Mouse (Mus musculus) embryonic facial prominence, embryonic 14.5 days (tissue): ENCODE results near the gene Arhgap44. TPM values are rescaled to one million over a fixed set of nuclear protein-coding genes. Genes with fewer than 3 reads are reported as not detected.

Experiments
- ATAC-seq: fragments of 200-750 bp; cut with Nextera tagmentation; 2 replicates; pipeline ENCODE4 v1.8.0; 2017; ENCODE audit warnings: low read depth, moderate number of reproducible peaks, moderate TSS enrichment
- DNase-seq: peaks from one replicate; pipeline ENCODE4 v3.0.0-alpha.2; 2015; ENCODE audit warnings: low spot score
- H3K27ac ChIP-seq: fragments of 300-500 bp; sonication (generic); replicated peaks from 2 replicates; pipeline ENCODE4 v1.5.1; 2014; ENCODE audit warnings: low read depth, mild to moderate bottlenecking, low read length, moderate library complexity
- H3K27me3 ChIP-seq: fragments of 300-500 bp; sonication (generic); replicated peaks from 2 replicates; pipeline ENCODE4 v1.6.1; 2014; ENCODE audit warnings: low read length; ENCODE audit not compliant: control insufficient read depth, insufficient read depth
- H3K36me3 ChIP-seq: fragments of 300-500 bp; sonication (generic); 2 replicates; pipeline ENCODE4 v1.6.1; 2014; ENCODE audit warnings: low read length, mixed read lengths; ENCODE audit not compliant: control insufficient read depth, insufficient read depth
- H3K4me1 ChIP-seq: fragments of 300-500 bp; sonication (generic); 2 replicates; pipeline ENCODE4 v1.6.1; 2014; ENCODE audit warnings: antibody characterized with exemption, low read length; ENCODE audit not compliant: control insufficient read depth, insufficient read depth
- H3K4me2 ChIP-seq: fragments of 300-500 bp; sonication (generic); 2 replicates; pipeline ENCODE4 v1.6.1; 2014; ENCODE audit warnings: low read depth, mild to moderate bottlenecking, low read length, moderate library complexity, mixed read lengths
- H3K4me3 ChIP-seq: fragments of 300-500 bp; sonication (generic); 2 replicates; pipeline ENCODE4 v1.5.1; 2014; ENCODE audit warnings: low read depth, mild to moderate bottlenecking, low read length
- H3K9ac ChIP-seq: fragments of 300-500 bp; sonication (generic); 2 replicates; pipeline ENCODE4 v1.6.1; 2014; ENCODE audit warnings: low read depth, mild to moderate bottlenecking, low read length, moderate library complexity, mixed read lengths
- H3K9me3 ChIP-seq: fragments of 300-500 bp; sonication (generic); 2 replicates; pipeline ENCODE4 v1.6.1; 2016; ENCODE audit warnings: low read length; ENCODE audit not compliant: control insufficient read depth
- WGBS: fragments of 180-500 bp; shearing (Covaris S2); extraction: QIAGEN DNeasy Blood & Tissue Kit; methylation state at CpG from one replicate; pipeline ENCODE4 v1.1.7; 2014; 5-methylcytosine and 5-hydroxymethylcytosine counted together
- polyA plus RNA-seq: library from polyadenylated mRNA; unstranded; fragments of >200 nt; fragmentation: Nextera tagmentation; extraction: Ambion mirVana; gene quantifications from 2 replicates; pipeline ENCODE4 v1.2.1, GENCODE M21; 2014

Arhgap44 gene
- polyA plus RNA-seq, 1 experiment from 2014 or later = 8.1 TPM

GRCm38 (mm10) chr11:65153006-65153405, 9.8 kb downstream of the Arhgap44 start:
- Histone ChIP-seq H3K27me3 (no peaks in the 10 kb centered on the region), H3K9ac (no peak overlapping the region), H3K4me1 (no peaks in the 10 kb centered on the region), H3K36me3 (no peaks in the 10 kb centered on the region), H3K4me2 (no peak overlapping the region), H3K4me3 (no peak overlapping the region), H3K27ac (no peak overlapping the region), H3K9me3 (no peaks in the 10 kb centered on the region)
- ATAC-seq (no peak), DNase-seq (no peak)
- WGBS = 82% methylated on average over 5 of the region's 5 CpGs

GRCm38 (mm10) chr11:65148441-65148840, 14.3 kb downstream of the Arhgap44 start:
- 82% methylated on average over 7 of the region's 7 CpGs for WGBS
- Histone ChIP-seq H3K9ac (no peak overlapping the region), H3K27ac (no peak overlapping the region), H3K4me1 (no peaks in the 10 kb centered on the region), H3K4me3 (no peak overlapping the region), H3K27me3 (no peaks in the 10 kb centered on the region), H3K4me2 (no peak overlapping the region), H3K9me3 (no peaks in the 10 kb centered on the region), H3K36me3 (no peaks in the 10 kb centered on the region)
- DNase-seq = no peak
- no peak for ATAC-seq

- Histone ChIP-seq H3K36me3 (no peaks in the 10 kb centered on the region), H3K9ac (no peak overlapping the region), H3K4me2 (no peak overlapping the region), H3K27ac (no peak overlapping the region), H3K9me3 (no peaks in the 10 kb centered on the region), H3K4me1 (no peaks in the 10 kb centered on the region), H3K27me3 (no peaks in the 10 kb centered on the region), H3K4me3 (no peak overlapping the region)
- no peak for ATAC-seq
- 68% methylated on average over 4 of the region's 4 CpGs for WGBS
- no peak for DNase-seq
These were observed 19.8 kb downstream of the Arhgap44 start for GRCm38 (mm10) chr11:65142838-65143417.

- H3K27me3 ChIP-seq = no peaks in the 10 kb centered on the region
- 90% methylated on average over 3 of the region's 3 CpGs for WGBS
- H3K27ac ChIP-seq = no peak overlapping the region
- H3K4me2 ChIP-seq = no peak overlapping the region
- no peaks in the 10 kb centered on the region for H3K9me3 ChIP-seq
- H3K4me1 ChIP-seq = no peaks in the 10 kb centered on the region
- H3K4me3 ChIP-seq = no peak overlapping the region
- DNase-seq (no peak), ATAC-seq (no peak)
- no peaks in the 10 kb centered on the region for H3K36me3 ChIP-seq
- no peak overlapping the region for H3K9ac ChIP-seq
These were observed 23.7 kb downstream of the Arhgap44 start for GRCm38 (mm10) chr11:65139030-65139429.

GRCm38 (mm10) chr11:65137145-65137652, 25.6 kb downstream of the Arhgap44 start:
- ATAC-seq (no peak), DNase-seq (no peak)
- no peaks in the 10 kb centered on the region for H3K36me3 ChIP-seq
- no peaks in the 10 kb centered on the region for H3K9me3 ChIP-seq
- no peak overlapping the region for H3K27ac ChIP-seq
- no peak overlapping the region for H3K4me3 ChIP-seq
- H3K4me2 ChIP-seq = no peak overlapping the region
- no peak overlapping the region for H3K9ac ChIP-seq
- WGBS = 75% methylated on average over 2 of the region's 2 CpGs
- no peaks in the 10 kb centered on the region for H3K4me1 ChIP-seq
- no peaks in the 10 kb centered on the region for H3K27me3 ChIP-seq

- Histone ChIP-seq H3K27ac (no peak overlapping the region), H3K9me3 (no peaks in the 10 kb centered on the region), H3K9ac (no peak overlapping the region), H3K4me3 (no peak overlapping the region), H3K36me3 (no peaks in the 10 kb centered on the region), H3K4me2 (no peak overlapping the region), H3K4me1 (no peaks in the 10 kb centered on the region), H3K27me3 (no peaks in the 10 kb centered on the region)
- DNase-seq (no peak), ATAC-seq (no peak)
- WGBS = 89% methylated on average over 8 of the region's 8 CpGs
These were observed 27.5 kb downstream of the Arhgap44 start for GRCm38 (mm10) chr11:65135251-65135739.

- no peak overlapping the region for H3K4me3 ChIP-seq
- no peaks in the 10 kb centered on the region for H3K36me3 ChIP-seq
- DNase-seq (no peak), ATAC-seq (no peak)
- no peaks in the 10 kb centered on the region for H3K9me3 ChIP-seq
- WGBS = 82% methylated on average over 4 of the region's 4 CpGs
- no peak overlapping the region for H3K27ac ChIP-seq
- no peaks in the 10 kb centered on the region for H3K27me3 ChIP-seq
- H3K9ac ChIP-seq = no peak overlapping the region
- H3K4me2 ChIP-seq = no peak overlapping the region
- H3K4me1 ChIP-seq = no peaks in the 10 kb centered on the region
These were observed 29.1 kb downstream of the Arhgap44 start for GRCm38 (mm10) chr11:65133661-65134060.

GRCm38 (mm10) chr11:65129110-65129509, 33.7 kb downstream of the Arhgap44 start:
- Histone ChIP-seq H3K4me2 (no peak overlapping the region), H3K27me3 (no peaks in the 10 kb centered on the region), H3K9me3 (no peaks in the 10 kb centered on the region), H3K27ac (no peak overlapping the region), H3K4me1 (no peaks in the 10 kb centered on the region), H3K9ac (no peak overlapping the region), H3K36me3 (no peaks in the 10 kb centered on the region), H3K4me3 (no peak overlapping the region)
- ATAC-seq = no peak
- WGBS = 85% methylated on average over 4 of the region's 4 CpGs
- DNase-seq = no peak

GRCm38 (mm10) chr11:65128666-65129065, 34.1 kb downstream of the Arhgap44 start:
- Histone ChIP-seq H3K36me3 (no peaks in the 10 kb centered on the region), H3K27ac (no peak overlapping the region), H3K4me3 (no peak overlapping the region), H3K4me1 (no peaks in the 10 kb centered on the region), H3K9ac (no peak overlapping the region), H3K4me2 (no peak overlapping the region), H3K27me3 (no peaks in the 10 kb centered on the region), H3K9me3 (no peaks in the 10 kb centered on the region)
- ATAC-seq (no peak), DNase-seq (no peak)
- 80% methylated on average over 4 of the region's 4 CpGs for WGBS
